Mouse (Mus musculus): ENCODE measurements around the gene Dync1li1.

GRCm38 (mm10) chr9:114763341-114763740, 74.8 kb downstream of the Dync1li1 start:
- no peak for TF ChIP-seq POLR2A (IDR thresholded peaks at IDR 0.05; ENCODE audit: borderline replicate concordance, control insufficient read depth, low read depth, low read length)
- TF ChIP-seq CTCF (IDR thresholded peaks at IDR 0.05; ENCODE audit: control insufficient read depth, insufficient read depth, low read length): peak; percentile 60
